ENCODE assay signal across 12 mouse cellular contexts in genomic region chr8:125824688-125825087, GRCm38 (mm10).
DNase-seq lines count a peak whose midpoint lies in the region; ATAC-seq and TF ChIP-seq lines count a peak whose summit lies in the region.
"Had no signal": no experiment of that assay in that cellular context is flagged by ENCODE, and none has a peak within 500 bp of the region (broad histone marks: within the 10 kb centered on the region; RNA-seq: fewer than 3 reads in every experiment).

No protein-coding gene starts in this region.

- 45% methylated on average over 2 of the region's 2 CpGs for WGBS in heart, adult 2 months
- WGBS in heart, embryonic 10.5 days, result 10% methylated on average over 2 of the region's 2 CpGs
- WGBS in liver, postnatal 0 days (ENCODE audit: insufficient replicate concordance), result 40% methylated on average over 2 of the region's 2 CpGs
- WGBS in liver, embryonic 11.5 days, result 25% methylated on average over 2 of the region's 2 CpGs
- 42% methylated on average over 2 of the region's 2 CpGs for WGBS in embryonic facial prominence, embryonic 10.5 days
- WGBS in limb, embryonic 10.5 days, result 42% methylated on average over 2 of the region's 2 CpGs

- TF ChIP-seq CTCF in heart, adult 2 months (IDR thresholded peaks at IDR 0.05), result peak; percentile 38
- peak; percentile 49 for TF ChIP-seq CTCF in liver, postnatal 0 days (IDR thresholded peaks at IDR 0.05; ENCODE audit: low read depth)

- H3K4me1 ChIP-seq in heart, adult 2 months (ENCODE audit: control insufficient read depth, insufficient read depth, low read length), result no peaks in the 10 kb centered on the region; the same call in 1 of the 2 replicates
- H3K4me1 ChIP-seq in heart, embryonic 10.5 days, result peaks cover 69% of the 10 kb centered on the region
- H3K4me1 ChIP-seq in liver, postnatal 0 days (ENCODE audit: insufficient read depth), result no peaks in the 10 kb centered on the region
- peaks cover 17% of the 10 kb centered on the region for H3K4me1 ChIP-seq in liver, embryonic 11.5 days (replicated peaks; ENCODE audit: control insufficient read depth, insufficient read depth, low read length)
- peaks cover 6% of the 10 kb centered on the region; the same call in 1 of the 2 replicates for H3K4me1 ChIP-seq in embryonic facial prominence, embryonic 10.5 days
- no peaks in the 10 kb centered on the region for H3K4me1 ChIP-seq in limb, embryonic 10.5 days
- H3K4me1 ChIP-seq: forebrain, embryonic 13.5 days had no signal

- TF ChIP-seq EP300 in heart, adult 2 months (IDR thresholded peaks at IDR 0.05; ENCODE audit: insufficient read depth, low read depth, low read length), result no peak
- no peak for TF ChIP-seq EP300 in liver, postnatal 0 days (IDR thresholded peaks at IDR 0.05; ENCODE audit: low read depth)

- no peak for ATAC-seq in liver, postnatal 0 days
- no peak for ATAC-seq in liver, embryonic 11.5 days (replicated peaks; ENCODE audit: low FRiP score)
- no peak for ATAC-seq in cerebellum, adult (ENCODE audit: insufficient number of reproducible peaks, low FRiP score, low TSS enrichment)
- ATAC-seq: forebrain, embryonic 13.5 days had no signal

- TF ChIP-seq POLR2A in heart, adult 2 months (IDR thresholded peaks at IDR 0.05; ENCODE audit: insufficient read depth, low read depth, low read length), result no peak

- DNase-seq in heart, adult 2 months, result no peak
- no peak for DNase-seq in heart, embryonic 10.5 days (ENCODE audit: low spot score)
- no peak for DNase-seq in liver, postnatal 0 days
- DNase-seq in liver, embryonic 11.5 days (ENCODE audit: low spot score), result no peak
- peak; percentile 11 for DNase-seq in NIH3T3 (ENCODE audit: low read depth)
- peak; percentile 24 for DNase-seq in embryonic facial prominence, embryonic 10.5 days (ENCODE audit: low spot score)
- no peak for DNase-seq in limb, embryonic 10.5 days (ENCODE audit: low spot score)
- DNase-seq: heart, postnatal 36 days; liver, embryonic 13.5 days had no signal

- H3K9me3 ChIP-seq in heart, embryonic 10.5 days, result no peaks in the 10 kb centered on the region
- H3K9me3 ChIP-seq in liver, postnatal 0 days (ENCODE audit: low read length), result no peaks in the 10 kb centered on the region
- H3K9me3 ChIP-seq in liver, embryonic 11.5 days (ENCODE audit: control insufficient read depth, low read length), result no peaks in the 10 kb centered on the region
- no peaks in the 10 kb centered on the region for H3K9me3 ChIP-seq in embryonic facial prominence, embryonic 10.5 days
- H3K9me3 ChIP-seq in limb, embryonic 10.5 days (replicated peaks), result no peaks in the 10 kb centered on the region
- H3K9me3 ChIP-seq: forebrain, embryonic 13.5 days; liver, embryonic 13.5 days; neural tube, embryonic 15.5 days had no signal

- H3K27ac ChIP-seq in heart, adult 2 months, result no peak overlapping the region
- no peak overlapping the region for H3K27ac ChIP-seq in heart, embryonic 10.5 days
- no peak overlapping the region for H3K27ac ChIP-seq in liver, postnatal 0 days (ENCODE audit: low read depth)
- H3K27ac ChIP-seq in liver, embryonic 11.5 days (ENCODE audit: low read depth, low read length), result no peak overlapping the region
- H3K27ac ChIP-seq in embryonic facial prominence, embryonic 10.5 days (replicated peaks), result no peak overlapping the region
- no peak overlapping the region for H3K27ac ChIP-seq in limb, embryonic 10.5 days
- H3K27ac ChIP-seq: forebrain, embryonic 13.5 days; liver, embryonic 13.5 days; neural tube, embryonic 15.5 days had no signal

- intact Hi-C loops in heart, adult 2 months (cut with DNase I), result no loop called here

- no peak overlapping the region for H3K9ac ChIP-seq in heart, adult 2 months (ENCODE audit: low read depth, low read length)
- H3K9ac ChIP-seq in liver, postnatal 0 days (replicated peaks), result no peak overlapping the region
- H3K9ac ChIP-seq in liver, embryonic 11.5 days (ENCODE audit: low read depth, low read length), result no peak overlapping the region
- H3K9ac ChIP-seq: forebrain, embryonic 13.5 days; liver, embryonic 13.5 days; neural tube, embryonic 15.5 days had no signal

- no peaks in the 10 kb centered on the region for H3K27me3 ChIP-seq in heart, adult 2 months (ENCODE audit: control insufficient read depth, insufficient read depth, low read length)
- H3K27me3 ChIP-seq in heart, embryonic 10.5 days (ENCODE audit: insufficient read depth, poor library complexity, severe bottlenecking), result no peaks in the 10 kb centered on the region
- H3K27me3 ChIP-seq in liver, postnatal 0 days (ENCODE audit: insufficient read depth, low read length), result no peaks in the 10 kb centered on the region
- H3K27me3 ChIP-seq in liver, embryonic 11.5 days (replicated peaks; ENCODE audit: control insufficient read depth, insufficient read depth, low read length), result 0 out of 2 replicates have a peak, but pooled peaks cover 3% of the 10 kb centered on the region
- H3K27me3 ChIP-seq in embryonic facial prominence, embryonic 10.5 days (replicated peaks; ENCODE audit: low read depth, poor library complexity, severe bottlenecking), result 0 out of 2 replicates have a peak, but pooled peaks cover 3% of the 10 kb centered on the region
- no peaks in the 10 kb centered on the region for H3K27me3 ChIP-seq in limb, embryonic 10.5 days (ENCODE audit: low read depth, poor library complexity, severe bottlenecking)
- H3K27me3 ChIP-seq: forebrain, embryonic 13.5 days; liver, embryonic 13.5 days; neural tube, embryonic 15.5 days had no signal

- no peak overlapping the region for H3K4me2 ChIP-seq in liver, postnatal 0 days (ENCODE audit: low read depth, low read length)
- H3K4me2 ChIP-seq in liver, embryonic 11.5 days, result no peak overlapping the region
- H3K4me2 ChIP-seq: forebrain, embryonic 13.5 days; liver, embryonic 13.5 days; neural tube, embryonic 15.5 days had no signal

- no peak overlapping the region for H3K4me3 ChIP-seq in heart, adult 2 months
- no peak overlapping the region for H3K4me3 ChIP-seq in heart, embryonic 10.5 days
- H3K4me3 ChIP-seq in liver, postnatal 0 days (ENCODE audit: low read depth, low read length), result no peak overlapping the region
- no peak overlapping the region for H3K4me3 ChIP-seq in liver, embryonic 11.5 days (ENCODE audit: low read depth, low read length)
- no peak overlapping the region for H3K4me3 ChIP-seq in embryonic facial prominence, embryonic 10.5 days
- no peak overlapping the region for H3K4me3 ChIP-seq in limb, embryonic 10.5 days
- H3K4me3 ChIP-seq: forebrain, embryonic 13.5 days; liver, embryonic 13.5 days; neural tube, embryonic 15.5 days had no signal

- H3K79me2 ChIP-seq in heart, adult 2 months (replicated peaks; ENCODE audit: control insufficient read depth, insufficient read depth, low read length), result no peaks in the 10 kb centered on the region

- H3K36me3 ChIP-seq in heart, adult 2 months (ENCODE audit: control insufficient read depth, insufficient read depth, low read length), result no peaks in the 10 kb centered on the region
- H3K36me3 ChIP-seq in heart, embryonic 10.5 days, result no peaks in the 10 kb centered on the region
- no peaks in the 10 kb centered on the region for H3K36me3 ChIP-seq in liver, postnatal 0 days (replicated peaks; ENCODE audit: insufficient read depth, low read length)
- no peaks in the 10 kb centered on the region for H3K36me3 ChIP-seq in liver, embryonic 11.5 days (ENCODE audit: control insufficient read depth, insufficient read depth, low read length)
- H3K36me3 ChIP-seq in embryonic facial prominence, embryonic 10.5 days (replicated peaks), result no peaks in the 10 kb centered on the region
- H3K36me3 ChIP-seq in limb, embryonic 10.5 days, result no peaks in the 10 kb centered on the region
- H3K36me3 ChIP-seq: liver, embryonic 13.5 days; neural tube, embryonic 15.5 days had no signal

Comparison
In these comparisons a context has a peak if more than half of its experiments do, and no peak if none do; other contexts are left out.
1. DNase-seq: peak in NIH3T3 (single experiment) and embryonic facial prominence, embryonic 10.5 days (single experiment); none in heart, adult 2 months (0 of 2), heart, embryonic 10.5 days (single experiment), liver, postnatal 0 days (single experiment), liver, embryonic 11.5 days (single experiment) and limb, embryonic 10.5 days (single experiment).